In the genomic region with DNA sequence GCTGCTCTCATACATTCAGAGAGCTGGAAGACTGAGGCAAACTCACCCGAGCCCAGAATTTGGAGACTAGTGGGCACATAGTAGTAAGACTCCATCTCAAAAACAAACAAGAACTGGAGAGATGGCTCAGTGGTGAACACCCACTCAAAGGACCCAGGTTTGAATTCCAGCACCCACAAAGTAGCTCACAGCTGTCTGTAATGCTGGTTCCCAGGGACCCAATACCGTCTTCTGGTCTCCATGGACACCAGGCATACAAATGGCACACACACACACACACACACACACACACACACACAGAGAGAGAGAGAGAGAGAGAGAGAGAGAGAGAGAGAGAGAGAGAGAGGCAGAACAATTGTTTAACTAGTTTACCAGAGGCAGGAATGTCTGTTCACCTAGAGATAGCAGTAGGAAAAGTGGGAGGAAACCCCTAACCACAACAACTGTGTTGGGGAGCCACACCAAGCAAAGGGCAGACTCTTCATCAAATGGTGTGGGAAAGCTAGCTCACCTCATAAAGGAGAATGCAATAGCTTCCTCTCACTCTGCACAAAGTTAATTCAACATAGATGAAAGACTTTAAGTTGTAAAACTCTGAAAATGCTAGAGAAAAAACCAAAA, we compare ENCODE assay signal across 15 mouse cellular contexts.
"Had no signal": no experiment of that assay in that cellular context is flagged by ENCODE, and none has a peak within 500 bp of the region (broad histone marks: within the 10 kb centered on the region; RNA-seq: fewer than 3 reads in every experiment).

No protein-coding gene starts in this region.

- ATAC-seq: intestine, embryonic 15.5 days; liver, embryonic 12.5 days had no signal

- DNase-seq: kidney, adult 11 months; kidney, adult 8-10 months; kidney, postnatal 10 days; kidney, postnatal 4 days; left cerebral cortex, postnatal 4 days; liver; lung, adult 18-20 months; lung, postnatal 10 days; lung, postnatal 36 days; midbrain, embryonic 14.5 days; retina, postnatal 1 day; right cerebral cortex, postnatal 4 days; thymus, postnatal 14 days had no signal
